Mouse (Mus musculus) cerebellum, adult 2 months (tissue): ENCODE measurements at regions not wholly inside any gene's neighbourhood (a gene's known extent, or its start where the extent isn't known, plus 50 kb on each side); places are given as distances from the start of the nearest gene placed in this dataset.

Experiments
- DNase-seq, 2 experiments: peaks; one replicate each; pipeline ENCODE4 v3.0.0; 2021
- H3K27ac ChIP-seq: fragments of 200-500 bp; 2 replicates; pipeline ENCODE4 v1.5.1; 2012; ENCODE audit warnings: low read length, control low read depth, inconsistent platforms; ENCODE audit not compliant: insufficient read depth
- H3K27me3 ChIP-seq: fragments of 200-500 bp; 2 replicates; pipeline ENCODE4 v1.6.1; 2012; ENCODE audit warnings: inconsistent platforms, mild to moderate bottlenecking, low read length, moderate library complexity; ENCODE audit not compliant: control insufficient read depth, insufficient read depth
- H3K4me1 ChIP-seq: fragments of 200-500 bp; 2 replicates; pipeline ENCODE4 v1.6.1; 2011; ENCODE audit warnings: low read length; ENCODE audit not compliant: control insufficient read depth, insufficient read depth
- H3K4me3 ChIP-seq: fragments of 200-500 bp; replicated peaks from 2 replicates; pipeline ENCODE3; 2011; ENCODE audit warnings: mild to moderate bottlenecking, low read depth, low read length, control low read depth; ENCODE audit not compliant: insufficient read depth
- CTCF ChIP-seq: fragments of 200-500 bp; IDR thresholded peaks from 2 replicates; pipeline ENCODE4 v1.5.1; 2011; ENCODE audit warnings: low read depth, mild to moderate bottlenecking, control low read depth, low read length, moderate library complexity, borderline replicate concordance; ENCODE audit not compliant: insufficient read depth
- POLR2A ChIP-seq: fragments of 200-500 bp; IDR thresholded peaks from 2 replicates; pipeline ENCODE4 v1.6.1; 2011; ENCODE audit warnings: low read length, control low read depth, borderline replicate concordance; ENCODE audit not compliant: insufficient read depth
- WGBS: fragments of 180-500 bp; shearing (Covaris S2); methylation state at CpG from one replicate; pipeline ENCODE4 v1.1.7; 2018; 5-methylcytosine and 5-hydroxymethylcytosine counted together

GRCm38 (mm10) chr3:33658597-33658996 lies 141.0 kb upstream of the Ttc14 start:
- Histone ChIP-seq H3K27me3 (no peaks in the 10 kb centered on the region), H3K4me1 (no peaks in the 10 kb centered on the region), H3K4me3 (no peak overlapping the region), H3K27ac (no peak overlapping the region)
- peak in 1 of 2 experiments; percentile 4 for DNase-seq
- no peak for TF ChIP-seq POLR2A
- no peak for TF ChIP-seq CTCF
- 68% methylated on average over 5 of the region's 5 CpGs for WGBS
